Mouse (Mus musculus) cerebellum, adult 18-20 months (tissue): ENCODE results near the gene Vtcn1.
"Not testable (repeated sequence)": the region's sequence is repeated elsewhere in the genome, so short reads cannot be mapped to it uniquely, and the experiment has no call there.

ENCODE experiments used
- DNase-seq, 2 experiments: peaks; one replicate each; pipeline ENCODE4 v3.0.0; 2021

Vtcn1 gene

DNA sequence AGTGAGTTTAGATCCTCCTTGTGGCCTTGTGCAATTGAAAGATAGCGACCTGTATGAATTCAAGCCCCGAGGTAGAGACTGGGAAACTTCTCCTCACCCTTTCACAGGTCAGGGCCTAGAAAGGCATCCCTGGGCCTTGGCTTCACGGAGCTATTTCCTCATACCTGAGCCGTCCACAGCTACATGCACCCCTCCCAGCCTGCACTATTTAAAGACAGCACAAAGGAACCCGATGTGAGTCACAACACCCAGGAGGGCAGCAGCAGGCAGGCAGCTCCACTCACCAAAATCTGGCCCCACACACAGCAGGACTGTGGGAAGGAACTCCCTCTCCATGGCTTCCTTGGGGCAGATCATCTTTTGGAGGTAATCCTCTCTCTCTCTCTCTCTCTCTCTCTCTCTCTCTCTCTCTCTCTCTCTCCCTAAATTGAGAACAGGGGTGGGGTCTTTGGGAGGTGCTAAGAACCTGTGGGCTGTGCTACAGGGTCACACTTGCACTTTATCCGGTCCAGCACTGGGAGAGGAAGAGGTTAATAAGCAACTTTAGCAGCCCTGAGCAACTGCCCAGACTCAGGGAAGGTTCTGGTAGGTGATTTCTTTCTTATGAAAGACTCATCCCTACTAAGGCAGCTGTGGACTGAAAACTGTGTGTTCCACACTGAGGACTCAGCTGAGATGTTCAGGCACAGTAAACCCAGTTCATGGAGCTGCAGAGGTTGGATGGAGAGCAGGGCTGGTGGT lies at the start of gene Vtcn1:
Vtcn1 (plus strand) TSS at position 235 of the 741 bp plus-strand sequence.
- no peak for DNase-seq

DNA sequence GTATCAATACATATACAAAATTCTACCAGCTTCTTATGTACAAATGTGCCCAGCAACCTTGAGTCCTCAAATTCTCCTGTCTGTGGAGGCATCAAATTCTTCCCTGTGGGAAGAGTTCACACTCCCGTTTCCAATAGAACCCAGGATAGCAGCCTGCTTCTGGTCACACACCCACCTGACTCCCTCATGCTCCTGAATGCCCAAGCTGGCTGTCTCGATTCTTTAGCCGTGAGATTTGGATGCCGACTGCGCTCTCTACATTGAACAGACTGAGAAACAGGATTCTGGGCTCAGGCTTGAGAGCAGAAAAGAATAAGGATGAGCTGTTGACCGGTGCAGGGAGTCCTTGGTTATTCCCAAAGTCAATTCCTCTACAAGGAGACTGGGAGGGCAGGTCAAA lies 48.3 kb upstream of the Vtcn1 start:
- no peak for DNase-seq

DNA sequence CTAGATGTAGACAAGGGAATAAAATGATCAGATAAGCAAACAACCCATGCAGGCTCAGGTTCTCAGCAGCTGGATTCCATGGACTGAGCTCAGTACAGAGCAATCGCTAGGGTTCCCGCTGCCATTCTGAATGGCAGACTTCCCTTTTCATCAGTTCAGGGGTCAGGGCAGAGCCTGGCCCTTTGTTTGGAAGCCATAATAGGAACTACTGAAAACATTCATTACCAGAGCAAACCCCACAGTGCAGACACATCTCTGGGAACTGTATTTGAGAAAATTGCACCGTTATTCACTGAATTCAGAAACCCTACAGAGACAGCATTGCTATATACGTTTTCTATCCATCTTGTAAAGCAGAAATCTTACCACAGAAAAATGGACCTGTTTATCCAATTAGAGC lies 47.7 kb upstream of the Vtcn1 start:
- no peak for DNase-seq

DNA sequence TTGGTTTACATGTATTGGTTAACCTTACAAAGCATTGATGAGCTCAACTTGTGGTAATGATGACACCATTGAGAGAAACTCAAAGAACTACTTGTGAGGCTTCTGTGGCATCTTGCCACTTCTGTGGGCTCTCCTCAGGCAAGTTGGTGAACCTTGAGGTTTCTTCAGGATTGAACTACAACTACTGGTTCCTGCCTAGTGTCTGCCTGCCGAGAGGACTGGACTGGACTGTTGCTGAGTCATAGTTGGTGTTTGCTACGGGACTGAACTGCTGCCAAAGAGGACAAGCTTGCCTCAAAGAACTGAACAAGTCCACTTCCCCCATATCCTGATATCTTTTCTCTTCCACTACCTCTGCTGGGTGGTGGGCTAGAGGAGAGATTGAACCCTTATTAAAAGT lies 39.2 kb upstream of the Vtcn1 start:
- no peak for DNase-seq

DNA sequence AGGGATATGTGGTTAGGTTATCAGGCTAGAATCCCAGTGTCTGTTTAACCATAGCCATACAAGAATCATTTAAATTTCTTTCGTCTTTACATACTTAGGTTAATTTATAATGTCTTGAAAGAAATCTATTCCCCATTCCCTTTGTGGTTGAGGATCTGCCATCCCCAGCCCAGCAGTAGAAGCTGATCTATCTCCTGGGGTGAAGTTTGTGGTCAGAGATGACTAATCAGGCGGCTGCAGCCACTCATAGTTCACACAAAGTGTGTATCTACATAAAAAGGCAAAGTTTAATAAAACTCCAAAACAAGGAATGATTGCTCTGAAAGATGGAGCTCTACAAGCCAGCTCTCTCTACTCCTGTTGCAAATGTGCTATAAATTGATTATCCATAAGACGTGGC lies 33.6 kb upstream of the Vtcn1 start:
- no peak for DNase-seq

DNA sequence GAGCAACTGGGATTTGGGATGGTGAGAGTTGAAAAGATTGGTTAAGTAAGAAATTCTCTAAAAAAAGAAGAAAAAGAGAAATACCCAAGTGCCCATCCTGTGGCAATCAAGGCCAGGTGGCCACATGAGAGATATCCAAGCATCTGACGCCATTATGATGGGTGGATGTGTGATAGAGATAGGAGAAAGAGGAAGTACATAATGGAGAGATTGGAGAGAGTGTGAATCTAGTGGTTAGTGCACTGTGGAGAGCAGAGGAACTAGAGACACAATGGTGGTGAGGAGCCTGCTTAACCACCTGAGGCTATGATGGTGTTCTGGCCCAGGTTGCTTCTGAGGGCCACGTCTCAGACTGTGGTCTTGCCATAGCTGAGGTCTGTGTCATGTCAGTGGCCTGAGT lies 31.9 kb upstream of the Vtcn1 start:
- DNase-seq: no peak

DNA sequence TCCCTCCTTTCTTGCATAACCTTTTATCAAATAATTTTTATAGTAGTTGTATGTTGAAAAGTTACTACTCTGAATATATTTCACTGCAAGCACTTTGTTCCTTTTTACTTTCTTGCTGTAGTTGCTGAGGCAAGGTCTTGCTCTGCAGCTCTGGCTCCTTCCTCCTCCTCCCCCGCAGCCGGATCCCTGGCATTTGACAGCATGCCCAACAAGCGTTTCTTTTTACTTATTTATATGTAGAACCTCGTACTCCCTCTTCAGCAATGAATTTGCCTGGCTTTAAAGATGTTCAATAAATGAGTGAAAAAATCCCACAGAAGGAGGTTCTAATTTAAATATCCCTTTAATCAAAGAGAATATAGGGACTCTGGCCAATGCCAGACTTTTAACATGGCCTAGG lies 28.7 kb upstream of the Vtcn1 start:
- DNase-seq: no peak

DNA sequence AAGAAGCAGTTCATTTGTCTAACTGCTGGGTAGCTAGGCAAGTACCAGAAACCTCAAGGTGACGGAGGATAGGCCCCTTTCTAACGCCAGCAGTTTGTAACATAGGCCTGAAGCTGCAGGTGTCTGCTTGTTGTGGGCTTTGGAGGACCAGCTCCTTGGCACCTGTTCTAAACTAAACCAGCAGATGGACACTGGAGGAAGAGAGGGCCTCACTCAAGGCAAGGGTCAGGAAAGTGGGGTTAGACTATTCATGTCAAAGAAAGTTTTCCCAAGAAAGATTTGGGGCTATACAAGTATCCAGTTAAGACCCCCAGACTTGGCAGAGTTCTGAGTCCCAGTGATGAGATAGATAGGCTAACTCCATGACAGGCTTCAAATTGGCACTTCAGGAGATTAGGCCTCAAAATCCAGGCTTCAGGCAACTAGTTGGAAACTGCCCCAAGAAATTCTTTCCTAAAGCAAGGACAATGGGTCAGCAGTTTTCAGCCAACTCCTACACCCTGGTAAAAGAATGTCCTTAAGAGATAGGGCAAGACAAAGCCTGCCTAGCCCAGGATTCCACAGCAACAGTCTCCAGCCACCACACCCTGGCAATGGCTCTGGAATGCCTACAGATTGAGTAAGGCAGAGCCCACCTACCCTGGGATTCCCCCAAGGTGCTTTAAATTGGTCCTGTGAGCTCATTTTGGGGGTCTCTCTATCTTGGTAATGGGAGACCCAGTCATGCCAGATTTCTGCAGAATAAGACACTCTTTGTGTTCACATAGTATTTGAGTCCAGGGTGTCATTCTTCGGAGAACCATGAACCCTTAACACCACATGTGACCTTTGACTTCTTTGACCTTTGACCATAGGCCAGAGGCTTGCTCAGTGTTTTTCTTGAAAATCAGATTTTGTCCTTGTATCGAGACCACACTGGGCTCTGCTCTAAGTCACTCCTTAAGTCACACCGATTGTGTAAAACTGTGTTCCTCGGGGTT lies 27.8 kb upstream of the Vtcn1 start:
- no peak for DNase-seq

DNA sequence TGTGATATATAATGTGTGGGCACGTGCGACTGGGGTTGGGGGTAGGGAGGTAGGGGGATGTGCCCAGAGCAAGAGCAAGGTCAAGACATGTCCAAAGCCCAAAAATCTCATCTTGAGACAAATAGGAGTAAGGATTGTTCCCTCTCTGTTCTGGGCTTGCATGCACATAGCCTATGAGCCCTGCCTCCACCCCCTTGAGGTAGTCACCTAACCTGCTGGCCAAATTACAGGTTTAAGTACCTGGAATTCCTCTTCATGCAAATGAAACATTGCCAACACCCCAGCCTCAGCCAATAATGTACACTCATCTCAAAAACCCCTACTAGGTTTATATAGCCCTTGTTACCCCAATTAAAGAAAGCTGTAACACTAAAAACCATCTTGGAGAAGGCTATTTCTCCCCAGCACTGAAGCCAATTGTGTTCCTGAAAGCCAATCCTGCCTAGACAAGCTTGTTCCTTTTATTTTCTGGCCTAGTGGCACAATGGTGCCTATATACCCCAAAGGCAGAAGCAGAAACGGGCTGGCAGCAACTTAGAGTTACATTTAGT lies 26.3 kb upstream of the Vtcn1 start:
- no peak for DNase-seq

DNA sequence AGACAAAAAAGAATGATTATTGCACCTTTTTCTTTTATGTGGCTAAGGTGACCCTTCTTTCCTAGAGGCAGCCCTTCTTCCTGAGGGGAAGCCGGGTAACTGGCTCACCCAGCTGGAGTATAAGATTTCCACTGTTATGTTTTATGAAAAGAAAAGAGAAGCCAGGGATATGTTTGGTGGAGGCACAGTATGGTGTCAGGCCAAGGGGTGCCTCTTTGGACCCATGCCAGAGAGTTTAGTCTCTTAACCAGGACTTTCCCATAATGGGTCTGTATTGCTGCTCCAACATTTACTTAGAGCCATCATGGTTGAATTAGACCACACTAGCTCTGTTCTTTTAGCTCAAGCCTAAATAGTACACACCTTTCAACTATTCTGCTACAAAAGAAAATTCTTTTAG lies 20.3 kb upstream of the Vtcn1 start:
- DNase-seq: no peak

DNA sequence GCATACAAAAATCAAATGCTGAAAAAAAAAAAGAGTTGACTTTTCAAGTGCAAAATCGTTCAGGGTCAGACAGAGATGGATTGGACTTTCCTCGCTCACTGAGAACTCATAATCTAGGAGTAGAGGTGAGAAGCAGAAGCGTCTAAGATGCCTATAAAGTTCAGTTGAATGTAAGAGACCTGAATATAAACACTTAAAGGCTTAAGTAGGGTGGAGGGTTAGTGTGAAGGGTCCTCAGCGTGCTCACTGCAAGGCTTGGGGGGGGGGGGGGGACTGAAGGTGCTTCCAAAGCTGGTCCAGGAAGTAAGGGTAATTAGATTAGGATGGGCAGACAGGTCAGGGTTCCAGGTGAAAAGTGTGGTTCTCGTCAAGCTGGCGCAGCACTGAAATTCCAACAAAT lies 19.3 kb upstream of the Vtcn1 start:
- no peak for DNase-seq

DNA sequence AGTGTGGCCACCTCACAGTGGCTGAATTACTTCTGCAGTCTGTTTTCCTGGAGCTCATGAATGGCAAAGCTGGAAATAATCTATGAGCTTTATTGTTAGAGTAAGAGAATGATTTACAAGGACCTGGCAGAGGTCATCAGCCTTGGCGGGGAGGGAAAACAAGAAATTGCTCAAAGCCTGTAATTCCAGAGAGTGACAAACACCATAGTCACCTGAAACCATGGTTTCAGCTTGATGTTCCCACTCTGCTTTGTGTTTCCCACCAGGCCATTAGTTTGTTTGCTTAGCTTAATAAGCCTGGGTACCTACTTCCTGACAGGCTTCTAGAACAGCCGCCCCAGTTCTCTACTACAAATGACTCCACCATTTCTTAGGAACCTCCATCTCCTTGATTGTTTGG lies 14.8 kb upstream of the Vtcn1 start:
- DNase-seq: no peak

DNA sequence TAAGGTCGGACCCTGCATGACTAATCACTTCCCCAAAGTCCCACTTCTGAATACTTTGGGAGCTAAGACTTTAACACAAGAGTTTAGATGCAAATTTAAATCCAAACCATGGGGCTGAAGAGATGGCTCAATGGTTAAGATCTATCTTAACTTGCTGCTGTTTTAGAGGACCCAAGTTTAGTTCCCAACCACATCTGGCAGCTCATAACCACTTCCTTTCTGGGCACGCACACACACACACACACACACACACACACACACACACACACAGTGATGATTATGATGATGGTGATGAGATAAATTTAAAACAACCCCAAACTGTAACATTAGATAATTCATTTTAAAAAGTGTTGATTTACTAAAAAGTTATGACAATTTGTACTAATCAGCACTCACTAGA lies 13.4 kb upstream of the Vtcn1 start:
- no peak for DNase-seq

DNA sequence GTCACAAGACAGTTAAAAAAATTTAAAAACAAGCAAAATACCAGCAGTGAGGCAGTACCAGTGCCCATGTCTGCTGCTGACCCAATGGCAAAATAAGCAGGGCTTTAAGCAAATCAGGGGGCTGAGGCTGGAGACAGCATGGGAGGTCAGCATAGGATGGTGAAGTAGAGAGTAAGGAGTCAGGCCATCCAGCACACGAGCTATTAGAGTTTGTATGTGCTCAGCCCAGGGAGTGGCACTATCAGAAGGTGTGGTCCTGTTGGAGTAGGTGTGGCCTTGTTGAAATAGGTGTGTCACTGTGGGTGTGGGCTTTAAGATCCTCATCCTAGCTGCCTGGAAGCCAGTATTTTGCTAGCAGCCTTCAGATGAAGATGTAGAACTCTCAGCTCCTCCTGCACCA lies 9.8 kb upstream of the Vtcn1 start:
- DNase-seq: not testable (repeated sequence)

DNA sequence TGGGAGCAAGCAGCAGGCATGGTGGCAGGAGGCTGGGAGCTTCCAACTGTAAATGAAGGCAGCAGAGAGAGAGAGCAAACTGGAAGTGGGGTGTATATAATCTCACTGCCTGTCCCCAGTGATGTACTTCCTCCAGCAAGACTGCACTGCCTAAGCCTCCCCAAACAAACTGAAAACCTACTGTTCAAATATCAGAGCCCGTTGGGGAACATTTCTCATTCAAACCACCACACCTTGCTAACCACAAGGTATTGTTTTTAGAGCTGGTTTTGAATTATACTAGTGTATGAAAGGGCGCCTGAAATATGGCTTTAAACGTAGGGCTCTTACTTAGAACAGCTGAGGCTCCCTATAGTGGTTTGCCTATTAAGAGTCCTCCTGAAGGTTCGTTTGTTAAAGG lies 6.5 kb upstream of the Vtcn1 start:
- no peak for DNase-seq

DNA sequence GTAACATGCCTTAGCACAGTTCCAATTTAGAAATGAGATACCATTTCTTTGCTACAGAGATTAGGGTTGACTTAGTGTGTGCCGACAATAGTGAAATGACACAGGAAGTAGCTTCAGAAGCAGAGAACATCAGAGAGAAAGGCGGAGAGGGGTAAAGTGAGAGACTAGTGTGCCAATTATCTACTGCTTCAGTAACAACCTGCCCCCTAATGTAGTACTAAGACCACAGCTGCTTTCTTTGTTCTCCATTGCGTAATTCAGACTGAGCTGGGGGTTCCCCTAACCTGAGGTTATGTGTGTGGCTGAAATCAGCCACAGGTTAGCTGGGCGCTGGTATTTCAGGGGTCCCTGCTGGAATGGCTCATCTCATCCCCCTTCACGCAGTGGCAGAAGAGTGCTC lies 5.7 kb upstream of the Vtcn1 start:
- no peak for DNase-seq

DNA sequence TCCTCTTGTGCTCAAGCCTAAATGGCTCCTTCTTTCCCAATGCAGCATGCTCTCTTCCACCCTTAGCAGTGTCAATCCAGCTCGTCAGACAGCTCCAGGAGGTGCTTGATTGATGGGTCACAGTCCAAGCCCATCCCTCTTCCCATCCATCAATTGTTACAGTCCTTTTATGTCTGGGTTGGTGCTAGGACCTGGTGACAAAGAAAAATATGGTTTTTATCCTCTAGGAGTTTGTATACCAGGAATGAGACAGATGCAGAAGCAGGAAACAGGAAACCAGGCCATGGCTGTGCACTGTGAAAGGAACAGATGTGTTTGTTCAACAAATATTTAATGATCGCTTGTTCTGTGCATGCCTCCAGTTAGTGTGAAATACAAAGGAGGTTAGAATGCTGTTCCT lies 4.4 kb upstream of the Vtcn1 start:
- no peak for DNase-seq

DNA sequence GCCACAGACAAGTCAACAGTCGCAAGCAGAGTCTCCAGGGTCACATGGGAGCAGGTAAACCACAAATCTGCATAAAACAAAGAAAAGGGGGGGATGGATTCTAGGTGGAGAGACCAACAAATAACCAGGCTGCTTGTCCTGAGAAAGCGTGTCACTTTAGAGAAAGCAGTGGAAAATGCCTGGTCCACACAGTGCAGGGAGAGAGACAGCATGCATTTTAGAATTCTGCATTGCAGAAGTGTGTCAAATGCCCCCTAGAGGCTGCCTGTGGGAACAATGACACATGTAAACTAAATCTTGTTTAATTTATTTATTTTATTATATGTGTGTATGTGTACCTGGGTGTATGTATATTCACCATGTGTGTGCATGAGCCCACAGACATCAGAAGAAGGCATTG lies 4.0 kb upstream of the Vtcn1 start:
- DNase-seq: no peak

DNA sequence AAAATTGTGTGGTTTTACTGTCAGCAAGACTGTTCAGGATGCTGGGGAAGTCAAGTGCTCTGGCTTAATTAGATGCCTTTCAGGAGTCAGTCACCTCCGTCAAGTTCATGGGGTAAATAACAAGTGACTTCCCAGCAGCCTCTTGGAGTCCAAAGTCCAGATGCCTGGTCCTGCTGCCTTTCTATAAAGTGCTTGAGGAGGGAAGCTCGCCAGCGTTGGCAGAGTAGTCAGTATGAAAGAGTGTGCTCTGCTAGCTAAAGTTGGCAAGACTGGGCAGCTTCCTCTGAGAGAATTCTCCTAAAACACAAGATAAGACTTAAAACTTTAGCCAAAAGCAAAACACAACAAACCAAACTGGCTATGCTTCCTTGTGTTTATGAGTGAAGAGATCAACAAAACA lies 18.5 kb downstream of the Vtcn1 start:
- no peak for DNase-seq

DNA sequence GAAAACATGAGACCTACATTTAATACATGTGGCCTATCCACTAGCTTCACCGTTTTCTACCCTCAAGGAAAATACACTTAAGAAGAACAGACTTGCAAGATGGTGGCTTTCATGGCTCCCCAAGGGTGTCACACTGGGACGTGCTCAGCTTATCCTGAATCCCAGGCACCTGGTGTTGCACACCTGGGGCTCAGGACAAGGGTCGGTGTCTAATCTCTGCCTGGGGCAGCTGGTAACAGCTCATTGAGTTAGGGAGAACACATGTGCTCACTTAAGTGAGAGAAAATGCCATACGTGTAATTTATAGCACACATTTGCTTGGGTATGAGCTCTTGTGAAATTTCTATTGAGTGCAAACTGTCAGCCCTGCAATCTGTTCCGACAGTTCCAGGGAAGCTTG lies 19.1 kb downstream of the Vtcn1 start:
- DNase-seq: no peak

DNA sequence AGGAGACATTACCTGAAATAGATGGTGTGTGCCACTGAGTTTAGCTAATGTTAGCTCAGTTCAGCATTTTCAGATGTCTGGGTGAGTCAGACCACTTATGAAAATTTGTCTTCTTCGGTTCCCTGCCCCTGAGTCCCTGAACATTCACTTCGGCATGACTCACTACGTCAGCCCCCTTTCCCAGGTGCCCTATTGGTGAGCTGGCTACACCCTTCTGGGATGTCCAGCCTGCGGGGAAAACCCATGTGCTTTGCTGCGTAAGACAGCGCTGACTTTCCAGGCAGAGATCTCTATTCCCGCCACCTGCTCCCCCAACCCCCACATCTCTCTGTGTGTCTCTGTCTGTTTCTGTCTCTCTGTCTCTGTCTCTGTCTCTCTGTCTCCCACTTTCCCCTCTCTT lies 23.1 kb downstream of the Vtcn1 start:
- DNase-seq: no peak

DNA sequence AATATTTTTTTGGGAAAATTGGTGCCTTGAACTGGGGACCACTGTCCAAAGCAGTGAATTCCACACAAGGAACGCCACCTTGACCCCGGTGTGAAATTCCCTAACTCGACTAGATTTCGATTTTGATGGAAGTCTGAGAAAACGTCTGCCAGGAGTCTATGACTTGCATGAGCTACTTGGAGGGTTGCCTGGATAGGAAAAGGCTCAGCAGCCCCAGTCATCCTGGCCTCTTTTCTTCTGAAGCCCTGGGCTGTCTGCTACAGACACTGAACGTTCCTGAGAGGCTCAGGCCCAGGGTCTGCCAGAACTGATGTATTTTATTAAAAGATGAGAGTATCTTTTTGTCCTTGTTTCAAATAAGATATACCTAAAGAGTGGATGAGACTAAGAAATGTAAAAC lies 25.2 kb downstream of the Vtcn1 start:
- peak in 1 of 2 experiments; percentile 2 for DNase-seq

DNA sequence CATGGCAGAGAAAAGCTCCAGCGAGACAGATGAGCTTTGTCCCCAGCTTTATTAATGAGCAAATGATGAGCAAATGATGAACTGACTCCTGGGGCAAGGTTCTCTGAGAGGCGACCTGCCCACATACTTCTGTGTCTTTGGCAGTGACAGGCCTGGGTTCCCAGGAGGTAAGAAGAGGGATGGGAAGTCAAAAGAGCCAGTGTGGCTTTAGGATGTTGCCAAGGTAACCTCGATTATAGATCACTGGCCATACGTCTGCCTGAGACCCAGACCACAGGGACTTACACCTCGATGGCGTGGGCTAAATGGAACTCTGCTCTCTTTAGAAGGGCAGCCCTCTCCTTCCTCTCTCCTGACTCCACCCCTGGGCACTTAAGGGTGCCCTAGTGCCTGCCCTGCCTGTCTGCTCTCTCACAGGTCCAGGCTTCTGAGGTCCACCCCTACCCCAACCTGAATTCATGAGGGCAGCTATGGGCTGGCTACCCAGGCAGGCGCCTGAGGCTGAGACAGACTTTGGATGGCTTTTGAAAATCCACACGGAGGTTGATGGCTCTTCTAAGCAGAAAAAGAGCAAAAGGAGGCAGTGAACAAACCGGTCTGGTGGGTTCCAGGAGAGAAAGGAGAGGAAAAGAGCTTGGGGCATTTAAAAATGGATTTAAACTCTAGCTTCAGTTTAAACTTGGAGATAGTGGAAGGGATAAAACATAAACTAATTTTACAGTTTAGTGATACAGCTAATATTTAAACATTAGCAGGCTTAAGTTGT lies 31.0 kb downstream of the Vtcn1 start:
- no peak for DNase-seq
